Mouse (Mus musculus) forebrain, embryonic 15.5 days (tissue): ENCODE measurements around the gene Col9a3. TPM values are rescaled to one million over a fixed set of nuclear protein-coding genes. Genes with fewer than 3 reads are reported as not detected.

Experiments
- ATAC-seq: fragments of 200-750 bp; cut with Nextera tagmentation; replicated peaks from 2 replicates; pipeline ENCODE4 v1.8.0; 2017; ENCODE audit warnings: mild to moderate bottlenecking, moderate TSS enrichment, moderate library complexity
- H3K27ac ChIP-seq: fragments of 300-500 bp; sonication (generic); replicated peaks from 2 replicates; pipeline ENCODE4 v1.5.1; 2015; ENCODE audit warnings: mild to moderate bottlenecking, inconsistent platforms
- H3K27me3 ChIP-seq: fragments of 300-500 bp; sonication (generic); 2 replicates; pipeline ENCODE4 v1.6.1; 2015; ENCODE audit warnings: inconsistent platforms
- H3K36me3 ChIP-seq: fragments of 300-500 bp; sonication (generic); 2 replicates; pipeline ENCODE4 v1.6.1; 2015; ENCODE audit warnings: mild to moderate bottlenecking, inconsistent platforms
- H3K4me1 ChIP-seq: fragments of 300-500 bp; sonication (generic); 2 replicates; pipeline ENCODE4 v1.6.1; 2015; ENCODE audit warnings: inconsistent platforms
- H3K4me2 ChIP-seq: fragments of 300-500 bp; sonication (generic); replicated peaks from 2 replicates; pipeline ENCODE4 v1.6.1; 2015; ENCODE audit warnings: mild to moderate bottlenecking, inconsistent platforms
- H3K4me3 ChIP-seq: fragments of 300-500 bp; sonication (generic); 2 replicates; pipeline ENCODE4 v1.5.1; 2015; ENCODE audit warnings: mild to moderate bottlenecking, inconsistent platforms
- H3K9ac ChIP-seq: fragments of 300-500 bp; sonication (generic); replicated peaks from 2 replicates; pipeline ENCODE4 v1.6.1; 2015; ENCODE audit warnings: mild to moderate bottlenecking, inconsistent platforms
- H3K9me3 ChIP-seq: fragments of 300-500 bp; sonication (generic); 2 replicates; pipeline ENCODE4 v1.6.1; 2016; ENCODE audit warnings: inconsistent platforms
- WGBS: fragments of 180-500 bp; shearing (Covaris S2); methylation state at CpG from one replicate; pipeline ENCODE4 v1.1.7; 2015; ENCODE audit warnings: mixed read lengths; 5-methylcytosine and 5-hydroxymethylcytosine counted together
- polyA plus RNA-seq: library from polyadenylated mRNA; unstranded; fragments of >200 nt; fragmentation: Nextera tagmentation; extraction: Ambion mirVana; gene quantifications from 2 replicates; pipeline ENCODE4 v1.2.1, GENCODE M21; 2015

Col9a3 gene
- polyA plus RNA-seq, 1 experiment from 2014 or later, result 44.3 TPM

DNA sequence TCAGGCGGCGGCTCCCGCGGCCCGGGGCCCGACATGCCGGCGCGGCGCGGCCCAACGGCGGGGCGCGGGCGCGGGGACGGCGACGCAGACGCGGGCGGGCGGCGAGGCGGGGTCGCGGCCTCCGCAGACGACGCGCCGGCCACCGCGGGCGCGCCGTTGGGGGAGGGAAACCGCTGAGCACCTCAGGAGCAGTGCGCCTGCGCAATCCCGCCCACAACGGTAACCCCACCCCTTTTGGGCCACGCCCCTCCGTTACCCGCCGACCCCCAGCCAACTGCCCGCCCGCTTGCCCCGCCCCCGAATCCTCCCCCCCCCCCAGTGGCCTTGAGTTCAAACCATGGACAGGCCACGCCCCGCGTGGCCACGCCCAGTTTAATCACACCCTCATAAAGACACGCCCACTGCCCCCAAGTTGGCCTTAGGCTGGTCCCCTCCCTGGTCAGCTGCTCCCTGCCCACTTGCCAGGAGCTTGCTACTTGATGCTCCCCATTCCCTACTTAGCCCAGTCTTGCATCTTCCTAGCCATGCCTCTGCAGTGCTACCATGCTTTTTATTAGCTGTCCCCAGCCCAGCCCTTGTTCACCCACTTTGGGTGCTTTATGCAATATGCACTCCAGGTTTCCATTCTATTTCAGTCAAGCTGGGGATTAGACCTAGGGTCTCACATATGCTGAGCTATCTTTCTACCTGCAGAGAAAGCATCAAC lies 45.1 kb downstream of the Col9a3 start, which contains the start of gene Tcfl5:
TSS of gene Tcfl5 (minus strand) at position 154 of the 706 bp plus-strand sequence.
- H3K9ac ChIP-seq, result no peak within 1 kb of the TSS
- H3K4me2 ChIP-seq, result peak within 1 kb of the TSS; percentile 36
- H3K4me1 ChIP-seq, result no peaks in the 10 kb centered on the region

DNA sequence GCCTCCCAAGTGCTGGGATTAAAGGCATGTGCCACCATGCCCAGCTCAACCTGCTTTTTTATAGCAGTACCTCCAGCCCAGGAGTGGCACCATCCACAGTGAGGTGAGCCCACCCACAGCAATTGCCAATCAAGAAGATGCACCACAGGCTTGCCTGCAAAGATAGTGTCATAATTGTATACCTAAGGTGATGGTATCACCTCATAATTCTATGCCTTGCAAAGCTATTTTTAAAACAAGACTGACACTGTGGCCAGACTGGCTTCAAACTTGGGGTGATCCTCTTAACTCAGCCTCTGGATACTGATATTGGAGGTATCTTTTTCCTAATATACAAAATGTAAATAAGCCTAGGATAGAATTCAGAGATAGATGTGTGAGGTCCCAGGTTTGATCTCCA lies 46.0 kb downstream of the Col9a3 start:
- Histone ChIP-seq H3K4me1 (no peaks in the 10 kb centered on the region), H3K9me3 (peaks cover 19% of the 10 kb centered on the region), H3K4me2 (no peak overlapping the region), H3K36me3 (no peaks in the 10 kb centered on the region), H3K9ac (no peak overlapping the region), H3K27me3 (peaks cover 54% of the 10 kb centered on the region), H3K4me3 (no peak overlapping the region), H3K27ac (no peak overlapping the region)
- ATAC-seq, result no peak

More for the DNA sequence above, 45.1 kb downstream of the Col9a3 start, which contains the start of gene Tcfl5:
- Histone ChIP-seq H3K36me3 (no peaks in the 10 kb centered on the region), H3K9me3 (peaks cover 19% of the 10 kb centered on the region), H3K4me3 (peak within 1 kb of the TSS; percentile 36), H3K27ac (no peak within 1 kb of the TSS), H3K27me3 (peaks cover 50% of the 10 kb centered on the region)
- no peak for ATAC-seq
- WGBS, result 5% methylated on average over 54 of the region's 56 CpGs

DNA sequence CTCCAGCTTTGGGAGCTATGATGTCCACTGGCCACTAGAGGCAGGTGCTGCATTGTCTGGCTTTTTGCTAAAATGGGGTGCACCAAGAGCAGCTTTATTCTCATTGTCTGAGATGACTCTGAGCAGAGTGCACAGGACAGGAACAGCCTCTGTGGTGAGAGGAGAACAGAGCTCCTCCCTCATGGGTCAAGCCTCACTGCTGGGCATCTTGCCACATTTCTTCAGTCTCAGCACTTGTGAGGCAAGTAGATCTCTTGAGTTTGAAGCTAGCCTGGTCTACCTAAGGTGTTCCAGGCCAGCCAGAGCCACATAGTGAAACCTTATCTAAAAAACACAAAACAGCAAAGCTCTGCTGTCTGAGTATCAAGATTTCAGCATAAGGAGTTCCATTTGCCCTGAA lies 49.3 kb downstream of the Col9a3 start:
- no peaks in the 10 kb centered on the region for H3K36me3 ChIP-seq
- H3K9ac ChIP-seq, result no peak overlapping the region
- no peaks in the 10 kb centered on the region for H3K4me1 ChIP-seq
- no peak overlapping the region for H3K4me2 ChIP-seq
- no peak overlapping the region for H3K27ac ChIP-seq
- H3K4me3 ChIP-seq, result no peak overlapping the region
- ATAC-seq, result no peak
- peaks cover 28% of the 10 kb centered on the region for H3K27me3 ChIP-seq
- H3K9me3 ChIP-seq, result peaks cover 19% of the 10 kb centered on the region

DNA sequence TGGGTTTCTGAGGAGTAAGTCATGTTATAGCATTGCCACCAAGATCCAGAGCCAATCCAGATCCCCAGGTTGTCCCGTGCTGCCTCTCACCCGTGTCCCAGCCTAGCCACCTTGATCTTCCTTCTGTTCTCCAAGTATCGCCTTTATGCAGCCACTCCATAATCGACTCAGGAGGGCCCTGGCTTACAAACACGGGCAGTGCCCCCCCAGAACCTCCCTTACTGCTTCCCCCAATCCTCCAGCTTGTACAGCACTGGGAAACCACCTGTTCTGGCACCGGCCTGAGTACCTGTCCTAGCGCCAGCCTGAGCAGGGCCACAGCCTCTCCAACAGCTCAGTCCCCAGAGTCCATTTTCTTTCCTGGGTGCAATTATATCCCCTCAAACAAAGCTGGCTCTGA lies 57.1 kb downstream of the Col9a3 start:
- Histone ChIP-seq H3K27ac (no peak overlapping the region), H3K4me1 (peaks cover 6% of the 10 kb centered on the region), H3K9ac (no peak overlapping the region), H3K4me3 (no peak overlapping the region), H3K36me3 (no peaks in the 10 kb centered on the region), H3K9me3 (no peaks in the 10 kb centered on the region), H3K4me2 (no peak overlapping the region), H3K27me3 (no peaks in the 10 kb centered on the region)
- 84% methylated on average over 7 of the region's 7 CpGs for WGBS
- no peak for ATAC-seq

DNA sequence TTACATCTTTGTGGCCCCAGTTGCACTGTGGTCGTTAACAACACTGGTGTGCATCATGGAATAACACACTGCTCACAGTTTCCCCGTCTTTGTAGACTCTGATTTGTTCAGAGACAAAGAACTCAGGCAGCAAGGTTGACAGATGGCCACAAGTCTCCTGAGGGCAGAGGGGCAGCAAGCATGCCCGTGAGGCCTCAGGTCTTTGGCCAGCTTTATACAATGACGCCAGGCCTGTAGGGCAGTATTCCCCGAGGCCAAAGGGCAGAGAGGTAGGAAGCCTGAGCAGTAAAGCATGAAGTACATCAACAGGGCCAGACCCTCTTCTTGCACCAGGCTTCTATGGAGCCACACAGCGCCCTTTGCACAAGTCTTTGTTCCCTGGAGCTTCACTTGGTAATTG lies 57.6 kb downstream of the Col9a3 start:
- Histone ChIP-seq H3K9me3 (no peaks in the 10 kb centered on the region), H3K36me3 (no peaks in the 10 kb centered on the region), H3K4me3 (no peak overlapping the region), H3K9ac (no peak overlapping the region), H3K27me3 (no peaks in the 10 kb centered on the region), H3K27ac (no peak overlapping the region), H3K4me1 (peaks cover 7% of the 10 kb centered on the region), H3K4me2 (no peak overlapping the region)
- ATAC-seq, result no peak
- WGBS, result 49% methylated on average over 6 of the region's 6 CpGs

DNA sequence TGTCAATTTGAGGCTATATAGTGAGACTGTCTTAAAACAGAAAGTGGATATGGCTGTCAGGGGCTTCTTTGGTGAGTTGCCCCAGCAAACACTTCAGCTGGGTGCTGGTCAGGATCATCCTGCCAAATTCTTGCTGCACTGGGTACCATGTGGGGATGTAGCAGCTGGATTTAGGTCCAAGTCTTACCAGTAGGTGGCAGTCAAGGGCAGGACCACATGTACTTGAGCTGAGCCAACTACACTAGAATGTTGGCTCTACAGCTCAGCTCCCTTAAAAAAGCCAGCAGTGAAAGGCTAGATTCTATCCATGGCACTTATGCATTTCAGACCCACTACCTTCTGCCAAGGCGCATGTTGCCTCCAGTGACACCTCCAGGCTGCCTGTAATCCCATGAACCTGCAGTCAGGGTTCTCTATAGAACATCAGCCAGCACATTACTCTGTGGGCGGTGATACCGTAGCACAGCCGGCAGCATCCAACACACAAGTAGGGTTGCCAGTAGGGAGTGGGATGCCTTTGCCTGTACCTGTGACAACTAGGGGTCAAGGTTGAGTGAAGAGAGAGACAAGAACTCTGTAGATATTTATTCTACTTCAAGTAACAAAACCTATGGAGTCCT lies 59.9 kb downstream of the Col9a3 start:
- peak; percentile 57; the same call in 1 of the 2 replicates for ATAC-seq
- WGBS, result 67% methylated on average over 4 of the region's 4 CpGs
- H3K27ac ChIP-seq, result no peak overlapping the region

DNA sequence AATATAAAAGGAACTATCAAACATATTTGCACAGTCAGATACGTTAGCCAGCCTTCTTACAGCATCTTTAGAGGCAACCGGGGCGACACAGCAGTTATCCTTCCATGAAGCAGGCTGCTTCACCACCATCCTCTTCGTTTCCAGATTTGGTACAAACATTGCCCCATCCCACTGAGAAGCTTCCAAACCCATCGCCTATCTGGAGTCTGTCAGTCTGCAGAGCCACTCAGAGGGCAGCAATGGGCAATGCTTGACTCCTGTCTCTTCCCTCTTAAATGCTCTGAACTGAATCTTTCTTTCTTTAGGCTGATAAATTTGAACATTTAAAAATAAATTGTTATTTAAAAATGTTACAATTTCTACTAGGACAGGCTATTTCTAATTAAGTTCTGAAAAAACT lies 60.8 kb downstream of the Col9a3 start:
- WGBS, result 91% methylated on average over 5 of the region's 5 CpGs
- Histone ChIP-seq H3K9ac (no peak overlapping the region), H3K36me3 (peaks cover 13% of the 10 kb centered on the region), H3K27me3 (no peaks in the 10 kb centered on the region), H3K4me1 (peaks cover 7% of the 10 kb centered on the region), H3K4me3 (no peak overlapping the region), H3K27ac (no peak overlapping the region), H3K4me2 (no peak overlapping the region), H3K9me3 (no peaks in the 10 kb centered on the region)
- ATAC-seq, result no peak

More for the DNA sequence above, 59.9 kb downstream of the Col9a3 start:
- H3K4me2 ChIP-seq, result no peak overlapping the region
- no peak overlapping the region for H3K4me3 ChIP-seq
- no peaks in the 10 kb centered on the region for H3K9me3 ChIP-seq
- no peak overlapping the region for H3K9ac ChIP-seq
- H3K27me3 ChIP-seq, result no peaks in the 10 kb centered on the region
- peaks cover 7% of the 10 kb centered on the region for H3K4me1 ChIP-seq
- H3K36me3 ChIP-seq, result peaks cover 13% of the 10 kb centered on the region

DNA sequence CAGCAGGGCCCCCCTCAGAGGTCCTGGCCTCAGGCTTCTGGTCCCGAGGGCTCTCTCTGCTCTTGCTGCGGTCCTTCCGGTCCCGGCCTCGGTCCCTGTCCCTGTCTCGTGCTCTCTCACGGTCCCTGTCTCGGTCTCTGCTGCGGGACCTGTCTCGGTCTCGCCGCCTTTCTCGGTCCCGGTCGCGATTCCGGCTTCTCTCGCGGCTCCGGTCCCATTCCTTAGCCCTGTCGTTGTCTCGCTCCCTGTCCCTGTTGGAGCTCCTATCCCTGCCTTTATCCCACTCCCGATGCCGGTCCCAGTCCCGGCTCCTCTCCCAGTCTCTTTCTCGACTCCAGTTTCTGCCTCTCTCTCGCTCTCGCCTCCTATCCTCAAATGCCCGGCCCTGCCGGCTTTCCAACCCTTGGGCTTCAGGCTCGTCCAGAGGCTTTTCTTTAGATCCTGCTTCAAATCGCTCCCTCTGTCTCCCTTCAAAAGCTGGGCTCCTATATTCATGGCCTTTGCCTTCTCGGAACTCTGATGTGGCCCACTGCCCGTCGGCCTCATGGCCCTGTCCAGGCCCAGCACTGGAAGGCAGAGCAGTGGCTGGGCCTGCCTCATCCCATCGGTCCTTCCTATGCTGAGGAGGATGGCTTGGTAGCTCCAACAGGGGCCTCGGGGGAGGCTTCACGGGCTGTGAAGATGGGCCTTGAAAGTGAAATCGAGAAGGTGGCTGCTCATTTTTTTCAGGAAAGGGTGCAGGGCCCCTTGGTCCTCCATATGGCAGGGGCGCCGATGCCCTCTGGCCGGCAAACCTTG lies 62.0 kb downstream of the Col9a3 start:
- peaks cover 13% of the 10 kb centered on the region for H3K36me3 ChIP-seq
- H3K4me3 ChIP-seq, result no peak overlapping the region
- no peaks in the 10 kb centered on the region for H3K9me3 ChIP-seq
- no peak overlapping the region for H3K27ac ChIP-seq
- H3K4me2 ChIP-seq, result peak overlapping the region; percentile 38
- H3K4me1 ChIP-seq, result peaks cover 7% of the 10 kb centered on the region
- H3K9ac ChIP-seq, result peak overlapping the region; percentile 16; the same call in 1 of the 2 replicates
- 0 out of 2 replicates have a peak, but pooled peaks have one; percentile 11 for ATAC-seq
- WGBS, result 25% methylated on average over 42 of the region's 42 CpGs
- no peaks in the 10 kb centered on the region for H3K27me3 ChIP-seq

DNA sequence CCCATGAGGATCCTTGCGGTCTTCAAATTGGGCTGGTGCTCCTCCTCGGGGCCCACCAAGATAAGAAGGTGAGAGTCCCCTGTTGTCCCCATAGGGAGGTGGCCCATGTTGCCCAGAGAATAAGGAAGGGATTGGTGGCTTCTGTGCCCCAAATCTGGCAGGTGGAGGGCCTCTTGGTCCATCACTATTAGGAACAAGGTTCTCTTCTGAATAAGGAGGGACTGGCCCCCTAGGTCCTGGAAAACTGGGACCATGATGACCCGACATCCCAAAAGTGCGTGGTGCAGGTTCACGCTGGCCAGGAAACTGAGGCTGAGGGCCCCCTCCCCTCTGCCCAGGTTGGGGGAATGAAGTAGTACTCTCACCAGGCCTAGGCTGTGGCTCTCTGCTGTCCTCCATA lies 62.9 kb downstream of the Col9a3 start:
- peaks cover 7% of the 10 kb centered on the region for H3K4me1 ChIP-seq
- no peak overlapping the region for H3K27ac ChIP-seq
- no peak for ATAC-seq
- peaks cover 23% of the 10 kb centered on the region for H3K36me3 ChIP-seq
- no peak overlapping the region for H3K4me3 ChIP-seq
- no peaks in the 10 kb centered on the region for H3K9me3 ChIP-seq
- H3K27me3 ChIP-seq, result no peaks in the 10 kb centered on the region
- 97% methylated on average over 5 of the region's 5 CpGs for WGBS
- H3K4me2 ChIP-seq, result no peak overlapping the region
- no peak overlapping the region for H3K9ac ChIP-seq

DNA sequence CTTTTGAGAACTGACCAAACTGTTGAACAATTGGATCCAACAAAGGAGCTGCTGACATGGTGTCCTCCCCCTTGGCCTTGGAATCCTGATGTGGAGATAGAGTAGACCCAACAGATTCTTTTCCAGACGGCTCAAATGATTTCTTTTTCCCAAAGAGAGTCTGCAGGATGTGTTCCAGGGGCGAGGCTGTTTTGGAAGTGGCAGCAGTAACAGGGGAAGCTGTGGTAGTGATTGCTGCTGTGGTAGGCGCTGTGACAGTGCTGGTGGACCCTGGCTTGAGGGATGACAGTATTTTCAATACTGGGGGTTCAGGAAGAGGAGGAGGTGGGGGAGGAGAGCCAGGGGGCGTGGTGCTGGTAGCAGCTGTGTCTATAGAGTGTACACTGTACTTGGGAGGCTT lies 64.4 kb downstream of the Col9a3 start:
- no peak overlapping the region for H3K9ac ChIP-seq
- WGBS, result 90% methylated on average over 4 of the region's 4 CpGs
- H3K27ac ChIP-seq, result no peak overlapping the region
- peaks cover 38% of the 10 kb centered on the region for H3K36me3 ChIP-seq
- no peak for ATAC-seq
- no peaks in the 10 kb centered on the region for H3K27me3 ChIP-seq
- H3K4me1 ChIP-seq, result peaks cover 7% of the 10 kb centered on the region
- H3K9me3 ChIP-seq, result no peaks in the 10 kb centered on the region
- no peak overlapping the region for H3K4me2 ChIP-seq
- no peak overlapping the region for H3K4me3 ChIP-seq
